Mouse (Mus musculus): Measurements from ENCODE around the gene Ppp2r5a. TPM values are rescaled to one million over a fixed set of nuclear protein-coding genes. Genes with fewer than 3 reads are reported as not detected.

Gene Ppp2r5a
- total RNA-seq, 2 experiments from 2014 or later = 68.6 to 73.2 TPM

GRCm38 (mm10) chr1:191326233-191326882 is 76.7 kb downstream of the Ppp2r5a start:
- no peak for TF ChIP-seq CTCF (conservative IDR thresholded peaks at IDR 0.05)
- no peak for DNase-seq (ENCODE audit: low spot score in 2 of 2)
- H3K4me3 ChIP-seq = peak overlapping the region; percentile 99
- H3K27ac ChIP-seq = peak overlapping the region; percentile 85

DNA sequence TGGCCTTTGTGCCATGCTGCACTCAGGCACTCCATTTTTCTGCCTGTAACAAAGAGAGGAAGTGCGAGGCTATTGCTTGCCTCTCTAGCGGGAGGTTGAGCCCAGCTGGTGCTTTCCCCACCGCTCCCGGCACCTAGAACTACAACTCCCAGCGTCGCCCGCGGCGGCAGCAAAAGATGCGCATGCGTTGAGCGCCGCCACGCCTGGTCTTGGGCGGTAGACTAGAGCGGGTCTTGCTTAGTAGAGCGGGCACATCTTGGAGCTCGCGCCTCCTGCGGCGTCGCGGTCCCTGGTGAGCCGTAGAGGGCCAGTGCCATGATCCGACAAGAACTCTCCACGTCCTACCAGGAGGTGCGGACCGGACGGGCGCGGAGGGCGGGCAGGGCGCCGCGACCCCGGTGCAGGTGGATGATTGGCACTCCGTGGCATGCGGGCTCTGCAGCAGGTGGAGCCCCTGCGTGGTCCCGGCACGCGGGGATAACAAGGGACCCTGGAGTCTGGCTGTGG is 77.3 kb downstream of the Ppp2r5a start, which contains the start of gene Tmem206:
TSS of gene Tmem206 (plus strand) at position 187 of the 507 bp plus-strand sequence.
- peak; percentile 95 to 96 for DNase-seq (ENCODE audit: low spot score in 2 of 2)
- Histone ChIP-seq H3K4me3 (peak within 1 kb of the TSS; percentile 99), H3K27ac (peak within 1 kb of the TSS; percentile 85)
- TF ChIP-seq CTCF (conservative IDR thresholded peaks at IDR 0.05) = peak; percentile 14; the same call in 1 of the 2 replicates

GRCm38 (mm10) chr1:191324733-191325590 is 78.1 kb downstream of the Ppp2r5a start:
- TF ChIP-seq CTCF (conservative IDR thresholded peaks at IDR 0.05) = no peak
- no peak for DNase-seq (ENCODE audit: low spot score in 2 of 2)
- H3K4me3 ChIP-seq = peak overlapping the region; percentile 99
- peak overlapping the region; percentile 85 for H3K27ac ChIP-seq

DNA sequence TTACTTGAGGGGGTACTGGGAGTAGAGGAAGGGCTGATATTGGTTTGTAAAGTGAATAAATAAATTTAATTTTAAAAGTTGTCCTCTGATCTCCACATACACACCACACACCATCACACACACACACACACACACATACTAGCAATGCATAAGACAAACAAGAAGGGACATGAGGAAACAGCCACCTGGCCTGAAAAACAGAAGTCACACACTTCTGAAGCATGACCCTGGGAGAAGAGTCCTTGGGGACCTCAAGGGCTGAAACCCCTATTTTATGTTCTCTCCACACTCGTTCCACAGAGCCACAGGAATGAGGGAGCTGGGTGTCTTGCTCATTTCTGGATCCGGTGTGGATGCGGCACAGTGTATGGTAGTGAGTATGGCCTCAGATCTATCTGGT is 79.7 kb downstream of the Ppp2r5a start:
- no peak for DNase-seq (ENCODE audit: low spot score in 2 of 2)
- Histone ChIP-seq H3K4me3 (no peak overlapping the region), H3K27ac (no peak overlapping the region)
- TF ChIP-seq CTCF (conservative IDR thresholded peaks at IDR 0.05) = no peak

GRCm38 (mm10) chr1:191318686-191319085 is 84.4 kb downstream of the Ppp2r5a start:
- no peak for TF ChIP-seq CTCF (conservative IDR thresholded peaks at IDR 0.05)
- no peak for DNase-seq (ENCODE audit: low spot score in 2 of 2)
- Histone ChIP-seq H3K4me3 (no peak overlapping the region), H3K27ac (no peak overlapping the region)

- H3K27ac ChIP-seq = peak within 1 kb of the TSS; percentile 96
- TF ChIP-seq CTCF (conservative IDR thresholded peaks at IDR 0.05) = peak; percentile 65
- H3K4me3 ChIP-seq = peak within 1 kb of the TSS; percentile 81
- peak; percentile 46 to 69 for DNase-seq (ENCODE audit: low spot score in 2 of 2)
Observed at GRCm38 (mm10) chr1:191317591-191318196, 85.4 kb downstream of the Ppp2r5a start, which contains the start of gene Nenf. Gene Nenf (minus strand): TSS chr1:191318194.

DNA sequence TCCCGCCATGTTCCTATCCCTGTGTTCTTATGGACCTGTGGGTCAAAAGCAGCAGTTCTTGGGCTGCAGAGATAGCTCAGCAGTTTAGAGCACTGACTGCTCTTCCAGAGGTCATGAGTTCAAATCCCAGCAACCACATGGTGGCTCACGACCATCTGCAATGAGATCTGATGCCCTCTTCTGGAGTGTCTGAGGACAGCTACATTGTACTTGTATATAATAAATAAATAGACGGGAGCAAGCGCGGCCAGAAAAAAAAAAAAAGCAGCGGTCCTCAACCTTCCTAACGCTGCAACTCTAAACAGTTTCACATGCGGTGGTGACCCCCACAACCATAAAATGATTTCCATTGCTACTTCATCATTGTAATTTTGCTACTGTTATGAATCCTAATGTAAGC is 86.3 kb downstream of the Ppp2r5a start:
- peak overlapping the region; percentile 96; the same call in 1 of the 2 replicates for H3K27ac ChIP-seq
- H3K4me3 ChIP-seq = peak overlapping the region; percentile 81; the same call in 1 of the 2 replicates
- no peak for DNase-seq (ENCODE audit: low spot score in 2 of 2)
- peak; percentile 61 for TF ChIP-seq CTCF (conservative IDR thresholded peaks at IDR 0.05)

GRCm38 (mm10) chr1:191313926-191314325 is 89.1 kb downstream of the Ppp2r5a start:
- DNase-seq (ENCODE audit: low spot score in 2 of 2) = no peak
- no peak for TF ChIP-seq CTCF (conservative IDR thresholded peaks at IDR 0.05)
- no peak overlapping the region for H3K27ac ChIP-seq
- H3K4me3 ChIP-seq = no peak overlapping the region

DNA sequence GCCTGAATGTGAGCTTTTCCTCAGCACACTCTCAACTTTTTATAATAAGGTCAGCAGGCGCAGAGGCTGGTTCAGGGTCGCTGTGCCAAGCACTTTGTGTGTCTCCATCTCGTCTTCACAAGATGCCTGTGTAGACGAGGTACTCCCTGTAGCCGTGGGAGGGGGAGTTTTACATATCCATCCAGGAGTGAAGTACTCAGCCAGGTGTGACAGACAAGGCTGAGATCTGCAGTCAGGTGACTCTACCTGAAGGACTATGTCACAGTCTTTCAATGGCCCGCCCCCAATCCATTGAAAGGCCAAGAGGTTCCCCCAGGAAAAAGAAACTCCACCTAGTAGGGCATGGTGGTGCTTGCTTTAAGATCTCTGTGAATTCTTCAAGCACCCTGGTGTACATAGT is 89.9 kb downstream of the Ppp2r5a start:
- no peak for TF ChIP-seq CTCF (conservative IDR thresholded peaks at IDR 0.05)
- no peak for DNase-seq (ENCODE audit: low spot score in 2 of 2)
- H3K27ac ChIP-seq = peak overlapping the region; percentile 87
- H3K4me3 ChIP-seq = peak overlapping the region; percentile 63

DNA sequence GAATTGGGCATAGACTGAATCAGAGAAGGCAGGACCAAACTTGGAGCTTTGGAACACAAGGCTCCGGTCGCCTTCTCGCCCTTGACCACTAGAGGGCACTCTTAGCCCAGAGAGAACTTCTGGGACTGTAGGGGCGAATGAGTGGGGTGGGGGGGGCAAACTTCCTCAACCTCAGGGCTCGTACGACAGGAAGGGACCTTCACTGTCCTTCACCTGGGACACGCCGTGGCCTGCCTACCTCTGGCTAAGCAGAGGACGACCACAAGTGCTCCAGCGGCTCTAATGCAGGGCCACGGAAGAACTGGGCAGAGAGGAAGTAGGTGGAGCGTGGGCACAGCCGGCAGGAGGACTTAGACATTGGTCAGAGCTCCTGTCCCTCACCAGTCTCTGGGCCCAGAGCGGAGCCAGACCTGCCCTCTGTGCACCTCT is 90.5 kb downstream of the Ppp2r5a start:
- H3K4me3 ChIP-seq = peak overlapping the region; percentile 63
- H3K27ac ChIP-seq = peak overlapping the region; percentile 87
- TF ChIP-seq CTCF (conservative IDR thresholded peaks at IDR 0.05) = peak; percentile 89

GRCm38 (mm10) chr1:191311296-191311898 is 91.7 kb downstream of the Ppp2r5a start:
- no peak for DNase-seq (ENCODE audit: low spot score in 2 of 2)
- H3K4me3 ChIP-seq = no peak overlapping the region
- no peak for TF ChIP-seq CTCF (conservative IDR thresholded peaks at IDR 0.05)
- H3K27ac ChIP-seq = no peak overlapping the region

More for the DNA sequence above, 90.5 kb downstream of the Ppp2r5a start:
- peak; percentile 70 to 81 for DNase-seq (ENCODE audit: low spot score in 2 of 2)

GRCm38 (mm10) chr1:191307766-191308455 is 95.2 kb downstream of the Ppp2r5a start:
- no peak for DNase-seq (ENCODE audit: low spot score in 2 of 2)
- H3K4me3 ChIP-seq = no peak overlapping the region
- TF ChIP-seq CTCF (conservative IDR thresholded peaks at IDR 0.05) = peak; percentile 66
- H3K27ac ChIP-seq = no peak overlapping the region

All from layer of hippocampus, adult 2 months (tissue).